Mouse (Mus musculus) midbrain, embryonic 14.5 days (tissue): ENCODE measurements at regions not wholly inside any gene's neighbourhood (a gene's known extent, or its start where the extent isn't known, plus 50 kb on each side); places are given as distances from the start of the nearest gene placed in this dataset.

Source experiments
- ATAC-seq: fragments of 200-750 bp; cut with Nextera tagmentation; 2 replicates; pipeline ENCODE4 v1.8.0; 2017; ENCODE audit warnings: moderate number of reproducible peaks, moderate library complexity; ENCODE audit not compliant: low FRiP score, low TSS enrichment
- DNase-seq: peaks from one replicate; pipeline ENCODE4 v3.0.0-alpha.2; 2015
- H3K27ac ChIP-seq: fragments of 300-500 bp; sonication (generic); replicated peaks from 2 replicates; pipeline ENCODE4 v1.5.1; 2014; ENCODE audit warnings: mild to moderate bottlenecking, low read depth, low read length, moderate library complexity
- H3K27me3 ChIP-seq: fragments of 300-500 bp; sonication (generic); 2 replicates; pipeline ENCODE4 v1.6.1; 2014; ENCODE audit warnings: low read length, control low read depth, mixed read lengths; ENCODE audit not compliant: control insufficient read depth, insufficient read depth
- H3K36me3 ChIP-seq: fragments of 300-500 bp; sonication (generic); 2 replicates; pipeline ENCODE4 v1.6.1; 2014; ENCODE audit warnings: low read length, control low read depth; ENCODE audit not compliant: control insufficient read depth, insufficient read depth
- H3K4me1 ChIP-seq: fragments of 300-500 bp; sonication (generic); 2 replicates; pipeline ENCODE4 v1.6.1; 2014; ENCODE audit warnings: mild to moderate bottlenecking, antibody characterized with exemption, low read length, control low read depth; ENCODE audit not compliant: control insufficient read depth, insufficient read depth
- H3K4me2 ChIP-seq: fragments of 300-500 bp; sonication (generic); 2 replicates; pipeline ENCODE4 v1.6.1; 2014; ENCODE audit warnings: mild to moderate bottlenecking, low read length, moderate library complexity
- H3K4me3 ChIP-seq: fragments of 300-500 bp; sonication (generic); replicated peaks from 2 replicates; pipeline ENCODE4 v1.5.1; 2014; ENCODE audit warnings: low read depth, low read length
- H3K9ac ChIP-seq: fragments of 300-500 bp; sonication (generic); replicated peaks from 2 replicates; pipeline ENCODE4 v1.6.1; 2014; ENCODE audit warnings: mild to moderate bottlenecking, low read length, moderate library complexity
- H3K9me3 ChIP-seq: fragments of 300-500 bp; sonication (generic); 2 replicates; pipeline ENCODE4 v1.6.1; 2016; ENCODE audit warnings: low read length, control low read depth, mixed read lengths; ENCODE audit not compliant: control insufficient read depth
- WGBS: fragments of 180-500 bp; shearing (Covaris S2); extraction: QIAGEN DNeasy Blood & Tissue Kit; methylation state at CpG from one replicate; pipeline ENCODE4 v1.1.7; 2014; 5-methylcytosine and 5-hydroxymethylcytosine counted together

DNA sequence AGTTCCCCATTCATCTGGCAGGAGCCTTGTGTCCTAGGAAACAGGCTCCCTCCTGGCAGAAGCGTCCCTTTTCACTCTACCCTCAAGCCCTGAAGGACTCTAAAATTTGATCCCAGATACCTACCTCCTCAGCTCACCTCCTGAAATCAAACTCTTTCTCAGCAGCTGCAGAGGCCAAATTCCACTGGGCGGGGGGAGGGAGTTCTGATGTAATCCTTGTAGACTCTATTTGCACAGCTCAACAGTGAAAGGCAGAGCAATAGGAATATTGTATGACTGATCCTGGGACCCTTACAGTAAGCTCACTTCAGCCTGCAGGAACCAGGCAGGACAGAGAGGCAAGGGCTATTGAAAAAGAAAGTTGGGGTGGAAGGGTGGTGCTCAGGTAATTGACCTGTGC lies 346.3 kb downstream of the Irx1 start:
- Histone ChIP-seq H3K27ac (no peak overlapping the region), H3K9ac (no peak overlapping the region), H3K9me3 (no peaks in the 10 kb centered on the region), H3K4me2 (no peak overlapping the region), H3K4me3 (no peak overlapping the region), H3K27me3 (no peaks in the 10 kb centered on the region), H3K4me1 (peaks cover 4% of the 10 kb centered on the region; the same call in 1 of the 2 replicates), H3K36me3 (no peaks in the 10 kb centered on the region)
- DNase-seq (no peak), ATAC-seq (no peak)
- WGBS: 25% methylated on average over 2 of the region's 2 CpGs

DNA sequence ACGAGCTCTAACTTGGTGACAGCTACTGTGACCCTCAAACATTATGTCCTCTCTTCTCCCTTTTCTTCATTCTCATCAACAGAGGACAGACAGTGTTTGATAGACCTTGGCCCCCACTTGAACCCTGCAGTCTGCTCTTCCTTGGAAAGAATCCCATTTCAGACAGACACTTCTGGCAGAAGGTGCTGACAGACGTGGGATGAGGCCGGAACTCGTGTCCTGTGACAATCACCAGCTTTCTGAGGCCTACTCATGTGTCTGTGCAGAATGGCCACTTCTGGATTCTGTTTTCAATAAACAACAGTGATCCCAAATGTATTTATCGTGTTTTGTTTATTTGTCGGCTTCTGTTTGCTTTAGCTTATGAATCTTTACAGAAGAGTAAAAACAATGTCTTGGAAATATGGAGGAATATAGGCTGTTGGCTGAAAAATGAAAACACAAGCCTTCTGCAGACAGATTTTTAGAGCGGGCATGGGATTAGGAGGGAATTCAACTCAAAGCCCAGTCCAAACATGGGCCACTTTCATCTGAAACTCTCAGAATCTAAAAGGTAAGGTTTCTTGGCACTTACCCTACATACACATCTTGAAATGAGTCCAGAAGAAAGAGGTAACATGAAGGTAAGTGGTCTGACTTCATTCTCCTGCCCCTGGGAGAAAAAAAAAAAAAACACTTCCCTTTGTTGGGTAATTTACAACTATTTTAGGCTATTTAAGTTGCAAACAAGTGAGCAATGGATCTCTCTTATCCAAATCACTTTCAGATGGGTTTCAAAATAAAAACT lies 350.9 kb downstream of the Irx1 start:
- H3K4me2 ChIP-seq: no peak overlapping the region
- H3K36me3 ChIP-seq: no peaks in the 10 kb centered on the region
- H3K9ac ChIP-seq: no peak overlapping the region
- no peak for DNase-seq
- 89% methylated on average over 7 of the region's 7 CpGs for WGBS
- no peak for ATAC-seq
- H3K4me3 ChIP-seq: no peak overlapping the region
- peaks cover 4% of the 10 kb centered on the region; the same call in 1 of the 2 replicates for H3K4me1 ChIP-seq
- no peaks in the 10 kb centered on the region for H3K27me3 ChIP-seq
- no peaks in the 10 kb centered on the region for H3K9me3 ChIP-seq
- H3K27ac ChIP-seq: no peak overlapping the region

DNA sequence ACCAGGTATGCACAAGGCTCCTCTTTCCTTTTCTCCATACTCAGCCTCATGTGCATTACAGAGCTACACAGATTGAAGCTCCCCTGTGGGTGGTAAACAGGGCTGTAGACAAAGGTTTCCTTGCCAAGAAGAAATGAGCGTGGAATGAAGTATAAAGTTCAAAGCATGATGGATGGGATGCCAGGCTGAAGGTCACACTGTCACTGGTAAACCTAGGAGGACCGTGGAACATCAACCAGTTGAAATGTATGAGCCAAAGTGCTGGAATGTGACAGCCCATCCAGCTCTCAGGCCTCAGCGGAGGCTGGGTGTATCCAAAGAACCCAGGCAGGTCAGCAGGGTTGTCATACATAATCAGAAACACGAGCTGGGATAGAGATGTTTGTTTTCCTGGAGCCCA lies 381.0 kb downstream of the Irx1 start:
- no peaks in the 10 kb centered on the region for H3K36me3 ChIP-seq
- no peaks in the 10 kb centered on the region for H3K9me3 ChIP-seq
- H3K27me3 ChIP-seq: no peaks in the 10 kb centered on the region
- no peak overlapping the region for H3K4me2 ChIP-seq
- ATAC-seq (no peak), DNase-seq (no peak)
- no peak overlapping the region for H3K27ac ChIP-seq
- no peak overlapping the region for H3K9ac ChIP-seq
- no peaks in the 10 kb centered on the region for H3K4me1 ChIP-seq
- no peak overlapping the region for H3K4me3 ChIP-seq
- 55% methylated on average over 4 of the region's 4 CpGs for WGBS

DNA sequence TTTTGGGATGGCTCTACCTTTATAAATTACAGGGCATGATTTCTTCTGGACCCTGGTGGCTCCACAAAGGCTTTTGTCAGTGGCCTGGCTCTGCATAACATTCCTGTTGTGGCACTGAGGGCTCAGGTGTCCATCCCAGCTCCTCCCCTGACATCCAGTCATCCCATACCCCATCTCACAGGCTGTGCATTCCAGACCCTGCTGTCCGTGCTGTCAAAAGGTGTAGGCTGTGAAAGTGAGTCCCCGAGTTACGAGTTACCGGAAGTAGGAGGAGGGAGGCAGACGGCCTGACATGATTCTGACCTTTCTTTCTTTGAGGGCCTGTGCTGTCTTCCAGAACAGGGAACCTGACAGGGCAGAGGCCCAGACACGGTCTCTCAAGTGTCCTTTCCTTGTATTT lies 397.6 kb downstream of the Irx1 start:
- Histone ChIP-seq H3K9ac (no peak overlapping the region), H3K27ac (no peak overlapping the region), H3K9me3 (no peaks in the 10 kb centered on the region), H3K4me2 (no peak overlapping the region), H3K27me3 (no peaks in the 10 kb centered on the region), H3K4me1 (no peaks in the 10 kb centered on the region), H3K36me3 (no peaks in the 10 kb centered on the region), H3K4me3 (no peak overlapping the region)
- WGBS: 69% methylated on average over 6 of the region's 6 CpGs
- DNase-seq: no peak
- ATAC-seq: no peak

DNA sequence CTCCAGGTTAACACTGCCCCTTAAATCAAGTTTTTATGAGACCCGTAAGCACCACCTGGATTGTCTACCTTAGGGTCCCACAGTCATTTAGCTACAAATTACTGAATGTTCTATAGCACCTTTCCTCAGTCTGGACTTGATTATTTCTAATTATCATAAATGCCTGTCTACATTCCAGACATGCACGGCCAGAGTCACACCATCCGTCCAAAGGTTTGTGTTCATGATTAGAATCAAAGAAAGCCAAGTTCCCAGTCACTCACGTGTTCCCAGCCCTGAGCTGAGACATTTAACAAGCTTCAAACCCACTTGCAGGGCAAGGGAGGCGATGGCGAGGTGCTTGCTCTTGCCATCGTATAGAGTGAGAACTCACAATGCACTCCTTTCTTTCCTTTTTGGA lies 398.1 kb downstream of the Irx1 start:
- DNase-seq: no peak
- H3K36me3 ChIP-seq: no peaks in the 10 kb centered on the region
- 85% methylated on average over 7 of the region's 7 CpGs for WGBS
- H3K27me3 ChIP-seq: no peaks in the 10 kb centered on the region
- H3K27ac ChIP-seq: no peak overlapping the region
- no peak overlapping the region for H3K4me2 ChIP-seq
- H3K9ac ChIP-seq: no peak overlapping the region
- no peaks in the 10 kb centered on the region for H3K4me1 ChIP-seq
- no peak for ATAC-seq
- H3K9me3 ChIP-seq: no peaks in the 10 kb centered on the region
- no peak overlapping the region for H3K4me3 ChIP-seq

DNA sequence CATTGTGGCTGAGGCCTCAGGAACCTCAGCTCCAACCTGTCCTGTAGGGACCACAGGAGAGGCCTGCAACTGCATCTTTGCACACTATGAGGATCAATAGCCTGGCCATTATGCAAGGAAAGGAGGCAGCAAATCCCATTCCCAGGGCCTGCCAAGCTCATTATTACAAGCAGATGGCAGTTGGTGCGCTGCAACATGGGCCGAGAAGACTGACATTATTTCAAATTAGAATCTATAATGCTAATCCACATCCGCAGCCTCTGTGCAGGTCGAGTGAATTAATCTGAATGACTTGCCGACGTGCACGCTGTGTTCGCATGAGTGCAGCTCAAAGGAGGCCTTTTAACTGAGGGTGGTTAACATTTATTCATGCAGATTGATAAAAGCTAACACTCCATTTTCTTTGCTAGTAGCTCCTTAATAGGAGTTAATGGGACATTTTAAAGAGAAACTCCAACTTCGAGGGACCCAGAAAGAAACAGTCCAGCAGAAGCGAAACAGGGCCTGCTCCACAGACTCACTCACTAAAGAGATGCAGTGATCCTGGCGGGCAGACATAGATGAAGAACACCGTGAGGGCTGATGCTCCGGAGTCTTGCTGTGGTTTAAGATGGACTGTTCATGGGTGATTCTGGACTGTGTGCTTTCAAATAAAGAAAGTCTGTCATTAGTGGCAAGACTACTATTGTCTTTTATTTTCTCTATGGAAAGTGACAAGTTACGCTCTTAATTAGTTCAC lies 404.9 kb downstream of the Irx1 start:
- ATAC-seq (peak; percentile 66; the same call in 1 of the 2 replicates), DNase-seq (peak; percentile 73)
- Histone ChIP-seq H3K36me3 (no peaks in the 10 kb centered on the region), H3K27me3 (0 out of 2 replicates have a peak, but pooled peaks cover 3% of the 10 kb centered on the region), H3K4me3 (no peak overlapping the region), H3K9ac (no peak overlapping the region), H3K9me3 (no peaks in the 10 kb centered on the region), H3K27ac (no peak overlapping the region; the same call in 1 of the 2 replicates), H3K4me2 (no peak overlapping the region), H3K4me1 (peaks cover 8% of the 10 kb centered on the region)
- 23% methylated on average over 14 of the region's 14 CpGs for WGBS

DNA sequence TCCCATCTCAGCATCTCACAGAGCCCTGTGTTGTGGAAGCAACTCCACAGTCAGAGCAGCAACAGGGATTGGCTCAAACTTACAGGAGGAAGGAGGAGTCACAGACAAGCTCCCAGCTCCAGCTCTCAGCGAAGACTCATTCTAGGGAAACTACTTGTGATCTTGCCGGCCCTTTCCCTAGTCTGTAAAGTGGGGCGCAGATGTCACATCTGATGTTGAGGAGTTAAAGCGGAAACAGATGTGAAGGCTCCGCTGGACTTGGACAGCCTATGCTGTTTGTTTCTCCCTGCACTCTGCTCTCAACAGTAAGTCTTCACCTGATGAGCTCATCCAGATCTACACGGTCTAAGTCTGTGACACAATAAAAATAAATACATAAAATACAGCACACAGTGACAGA lies 408.1 kb downstream of the Irx1 start:
- Histone ChIP-seq H3K4me1 (peaks cover 8% of the 10 kb centered on the region), H3K4me3 (no peak overlapping the region), H3K27me3 (0 out of 2 replicates have a peak, but pooled peaks cover 3% of the 10 kb centered on the region), H3K9me3 (no peaks in the 10 kb centered on the region), H3K27ac (no peak overlapping the region), H3K9ac (no peak overlapping the region), H3K4me2 (no peak overlapping the region), H3K36me3 (no peaks in the 10 kb centered on the region)
- DNase-seq (no peak), ATAC-seq (no peak)
- WGBS: 87% methylated on average over 6 of the region's 6 CpGs

DNA sequence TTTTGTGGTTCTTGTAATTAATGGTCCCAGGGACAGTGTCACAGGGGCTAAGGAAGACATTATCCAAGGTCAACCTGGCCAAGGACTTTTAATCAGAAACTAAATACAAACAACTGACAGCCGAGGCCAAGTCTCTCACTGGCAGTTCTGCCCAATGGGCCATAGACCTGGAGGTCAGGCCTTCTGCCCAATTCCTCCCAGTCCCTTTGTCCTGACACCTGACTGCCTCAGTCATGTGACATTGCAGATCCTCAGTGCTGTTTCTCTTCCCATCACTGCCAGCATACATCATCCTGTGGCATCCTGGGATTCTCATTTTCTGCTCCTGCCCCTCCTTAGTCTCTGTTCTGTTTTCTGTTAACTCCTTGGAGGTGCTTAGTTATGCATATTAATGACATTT lies 413.4 kb downstream of the Irx1 start:
- no peaks in the 10 kb centered on the region for H3K9me3 ChIP-seq

More for the DNA sequence above, 413.4 kb downstream of the Irx1 start:
- 68% methylated on average over 1 of the region's 1 CpGs for WGBS
- H3K4me1 ChIP-seq: no peaks in the 10 kb centered on the region
- H3K27ac ChIP-seq: no peak overlapping the region
- H3K4me3 ChIP-seq: no peak overlapping the region
- no peak for DNase-seq
- no peak for ATAC-seq
- no peaks in the 10 kb centered on the region for H3K36me3 ChIP-seq
- no peaks in the 10 kb centered on the region for H3K27me3 ChIP-seq
- no peak overlapping the region for H3K9ac ChIP-seq
- H3K4me2 ChIP-seq: no peak overlapping the region
